Mouse (Mus musculus): ENCODE measurements around the gene Soat1. TPM values are rescaled to one million over a fixed set of nuclear protein-coding genes. Genes with fewer than 3 reads are reported as not detected.
A peak's percentile ranks its signal among the peaks of the same experiment; 100 is the strongest.

The Soat1 gene
- polyA plus RNA-seq, 1 experiment from 2014 or later = 38.9 TPM

GRCm38 (mm10) chr1:156491226-156491796, 17.2 kb upstream of the Soat1 start:
- no peak for ATAC-seq (ENCODE audit: low read depth)
- H3K4me2 ChIP-seq (ENCODE audit: low read depth, low read length) = no peak overlapping the region
- no peaks in the 10 kb centered on the region for H3K36me3 ChIP-seq (ENCODE audit: control insufficient read depth, insufficient read depth, low read length)
- no peak overlapping the region for H3K9ac ChIP-seq (ENCODE audit: low read length)
- no peaks in the 10 kb centered on the region for H3K9me3 ChIP-seq (ENCODE audit: control insufficient read depth, low read length)
- no peaks in the 10 kb centered on the region for H3K4me1 ChIP-seq (replicated peaks; ENCODE audit: control insufficient read depth, insufficient read depth, low read length)
- no peak overlapping the region for H3K4me3 ChIP-seq (ENCODE audit: low read length)
- 70% methylated on average over 4 of the region's 4 CpGs for WGBS
- no peak overlapping the region for H3K27ac ChIP-seq (ENCODE audit: low read length)
- H3K27me3 ChIP-seq (ENCODE audit: control insufficient read depth, insufficient read depth, low read depth, low read length) = no peaks in the 10 kb centered on the region

GRCm38 (mm10) chr1:156488031-156488430, 13.9 kb upstream of the Soat1 start:
- H3K9ac ChIP-seq (ENCODE audit: low read length) = no peak overlapping the region
- H3K27ac ChIP-seq (ENCODE audit: low read length) = no peak overlapping the region
- 54% methylated on average over 5 of the region's 5 CpGs for WGBS
- H3K36me3 ChIP-seq (ENCODE audit: control insufficient read depth, insufficient read depth, low read length) = no peaks in the 10 kb centered on the region
- no peak overlapping the region for H3K4me2 ChIP-seq (ENCODE audit: low read depth, low read length)
- no peaks in the 10 kb centered on the region for H3K27me3 ChIP-seq (ENCODE audit: control insufficient read depth, insufficient read depth, low read depth, low read length)
- ATAC-seq (ENCODE audit: low read depth) = no peak
- no peaks in the 10 kb centered on the region for H3K4me1 ChIP-seq (replicated peaks; ENCODE audit: control insufficient read depth, insufficient read depth, low read length)
- no peak overlapping the region for H3K4me3 ChIP-seq (ENCODE audit: low read length)
- no peaks in the 10 kb centered on the region for H3K9me3 ChIP-seq (ENCODE audit: control insufficient read depth, low read length)

- 94% methylated on average over 7 of the region's 7 CpGs for WGBS
- ATAC-seq (ENCODE audit: low read depth) = no peak
- no peak overlapping the region for H3K4me3 ChIP-seq (ENCODE audit: low read length)
These were observed 13.4 kb upstream of the Soat1 start for GRCm38 (mm10) chr1:156487498-156487897.

DNA sequence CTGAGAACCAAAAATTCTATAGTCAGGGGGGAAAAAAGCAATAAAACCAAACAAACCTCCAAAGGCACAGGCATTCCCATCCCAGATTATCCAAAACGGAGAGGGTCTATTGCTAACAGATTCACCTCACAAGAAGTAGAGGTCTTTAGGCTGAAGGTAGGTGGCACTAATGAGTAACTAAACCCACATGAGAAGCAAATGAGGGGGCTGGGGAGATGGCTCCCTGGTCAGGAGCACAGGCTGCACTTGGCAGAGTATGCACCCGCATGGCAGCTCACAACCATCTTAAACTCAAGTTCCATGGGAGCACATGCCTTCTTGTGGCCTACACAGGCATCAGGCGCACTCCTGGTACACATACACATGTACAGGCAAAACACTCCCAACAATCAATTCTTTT, 7.7 kb upstream of the Soat1 start:
- no peak for ATAC-seq (ENCODE audit: low read depth)
- 91% methylated on average over 3 of the region's 3 CpGs for WGBS
- Histone ChIP-seq H3K4me1 (replicated peaks; ENCODE audit: control insufficient read depth, insufficient read depth, low read length) (no peaks in the 10 kb centered on the region), H3K9me3 (ENCODE audit: control insufficient read depth, low read length) (no peaks in the 10 kb centered on the region), H3K36me3 (ENCODE audit: control insufficient read depth, insufficient read depth, low read length) (no peaks in the 10 kb centered on the region), H3K4me3 (ENCODE audit: low read length) (no peak overlapping the region), H3K4me2 (ENCODE audit: low read depth, low read length) (no peak overlapping the region), H3K9ac (ENCODE audit: low read length) (no peak overlapping the region), H3K27me3 (ENCODE audit: control insufficient read depth, insufficient read depth, low read depth, low read length) (no peaks in the 10 kb centered on the region), H3K27ac (ENCODE audit: low read length) (no peak overlapping the region)

More at GRCm38 (mm10) chr1:156487498-156487897, 13.4 kb upstream of the Soat1 start:
- Histone ChIP-seq H3K27ac (ENCODE audit: low read length) (no peak overlapping the region), H3K4me2 (ENCODE audit: low read depth, low read length) (no peak overlapping the region), H3K9ac (ENCODE audit: low read length) (no peak overlapping the region), H3K36me3 (ENCODE audit: control insufficient read depth, insufficient read depth, low read length) (no peaks in the 10 kb centered on the region), H3K4me1 (replicated peaks; ENCODE audit: control insufficient read depth, insufficient read depth, low read length) (no peaks in the 10 kb centered on the region), H3K9me3 (ENCODE audit: control insufficient read depth, low read length) (no peaks in the 10 kb centered on the region), H3K27me3 (ENCODE audit: control insufficient read depth, insufficient read depth, low read depth, low read length) (no peaks in the 10 kb centered on the region)

GRCm38 (mm10) chr1:156476535-156476934, 2.4 kb upstream of the Soat1 start:
- H3K27me3 ChIP-seq (ENCODE audit: control insufficient read depth, insufficient read depth, low read depth, low read length) = no peaks in the 10 kb centered on the region
- 57% methylated on average over 7 of the region's 7 CpGs for WGBS
- H3K36me3 ChIP-seq (ENCODE audit: control insufficient read depth, insufficient read depth, low read length) = no peaks in the 10 kb centered on the region
- no peak for ATAC-seq (ENCODE audit: low read depth)
- H3K4me1 ChIP-seq (replicated peaks; ENCODE audit: control insufficient read depth, insufficient read depth, low read length) = peaks cover 13% of the 10 kb centered on the region
- H3K9ac ChIP-seq (ENCODE audit: low read length) = no peak overlapping the region
- no peak overlapping the region for H3K4me3 ChIP-seq (ENCODE audit: low read length)
- no peak overlapping the region for H3K4me2 ChIP-seq (ENCODE audit: low read depth, low read length)
- no peaks in the 10 kb centered on the region for H3K9me3 ChIP-seq (ENCODE audit: control insufficient read depth, low read length)
- no peak overlapping the region for H3K27ac ChIP-seq (ENCODE audit: low read length)

GRCm38 (mm10) chr1:156476016-156476415, 1.9 kb upstream of the Soat1 start:
- H3K4me3 ChIP-seq (ENCODE audit: low read length) = no peak overlapping the region
- no peaks in the 10 kb centered on the region for H3K9me3 ChIP-seq (ENCODE audit: control insufficient read depth, low read length)
- no peak overlapping the region for H3K27ac ChIP-seq (ENCODE audit: low read length)
- H3K27me3 ChIP-seq (ENCODE audit: control insufficient read depth, insufficient read depth, low read depth, low read length) = no peaks in the 10 kb centered on the region
- peaks cover 17% of the 10 kb centered on the region for H3K4me1 ChIP-seq (replicated peaks; ENCODE audit: control insufficient read depth, insufficient read depth, low read length)
- no peak overlapping the region for H3K4me2 ChIP-seq (ENCODE audit: low read depth, low read length)
- no peak for ATAC-seq (ENCODE audit: low read depth)
- H3K9ac ChIP-seq (ENCODE audit: low read length) = no peak overlapping the region
- 35% methylated on average over 2 of the region's 2 CpGs for WGBS
- H3K36me3 ChIP-seq (ENCODE audit: control insufficient read depth, insufficient read depth, low read length) = no peaks in the 10 kb centered on the region

- Histone ChIP-seq H3K27ac (ENCODE audit: low read length) (no peak overlapping the region), H3K4me1 (replicated peaks; ENCODE audit: control insufficient read depth, insufficient read depth, low read length) (peaks cover 25% of the 10 kb centered on the region), H3K4me2 (ENCODE audit: low read depth, low read length) (no peak overlapping the region), H3K9me3 (ENCODE audit: control insufficient read depth, low read length) (no peaks in the 10 kb centered on the region), H3K27me3 (ENCODE audit: control insufficient read depth, insufficient read depth, low read depth, low read length) (no peaks in the 10 kb centered on the region), H3K4me3 (ENCODE audit: low read length) (no peak overlapping the region), H3K36me3 (ENCODE audit: control insufficient read depth, insufficient read depth, low read length) (no peaks in the 10 kb centered on the region), H3K9ac (ENCODE audit: low read length) (no peak overlapping the region)
- ATAC-seq (ENCODE audit: low read depth) = no peak
- WGBS = 49% methylated on average over 3 of the region's 3 CpGs
These were observed 723 bp upstream of the Soat1 start for GRCm38 (mm10) chr1:156474854-156475253.

- peaks cover 3% of the 10 kb centered on the region; the same call in 1 of the 2 replicates for H3K36me3 ChIP-seq (ENCODE audit: control insufficient read depth, insufficient read depth, low read length)
- H3K4me1 ChIP-seq (replicated peaks; ENCODE audit: control insufficient read depth, insufficient read depth, low read length) = peaks cover 25% of the 10 kb centered on the region
- H3K9me3 ChIP-seq (ENCODE audit: control insufficient read depth, low read length) = peaks cover 5% of the 10 kb centered on the region; the same call in 1 of the 2 replicates
- 2% methylated on average over 11 of the region's 11 CpGs for WGBS
- no peaks in the 10 kb centered on the region for H3K27me3 ChIP-seq (ENCODE audit: control insufficient read depth, insufficient read depth, low read depth, low read length)
- peak overlapping the region; percentile 92 for H3K4me3 ChIP-seq (ENCODE audit: low read length)
- peak overlapping the region; percentile 44 for H3K27ac ChIP-seq (ENCODE audit: low read length)
- ATAC-seq (ENCODE audit: low read depth) = no peak
- peak overlapping the region; percentile 75 for H3K4me2 ChIP-seq (ENCODE audit: low read depth, low read length)
- H3K9ac ChIP-seq (ENCODE audit: low read length) = peak overlapping the region; percentile 52
These were observed 1.1 kb downstream of the Soat1 start for GRCm38 (mm10) chr1:156473003-156473402.

DNA sequence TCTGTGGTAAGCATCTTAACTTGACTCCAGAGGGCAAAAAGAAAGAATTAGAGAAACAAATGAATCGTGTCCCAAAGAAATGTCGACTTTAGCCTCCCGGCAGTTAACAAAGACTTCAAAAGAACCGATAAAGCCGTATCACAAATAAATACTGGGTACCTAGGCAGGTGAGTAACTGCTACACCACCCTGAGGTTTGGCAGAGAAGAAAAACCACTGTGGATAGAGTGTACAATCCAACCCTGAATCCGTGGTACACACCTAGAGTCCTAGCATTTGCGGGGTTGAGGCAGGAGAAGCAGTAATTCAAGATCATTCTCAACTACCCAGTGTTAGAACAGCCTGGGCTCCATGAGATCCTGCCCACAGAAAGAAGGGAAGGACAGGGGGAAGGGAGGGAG, 2.2 kb downstream of the Soat1 start:
- Histone ChIP-seq H3K4me2 (ENCODE audit: low read depth, low read length) (peak overlapping the region; percentile 26), H3K9me3 (ENCODE audit: control insufficient read depth, low read length) (peaks cover 5% of the 10 kb centered on the region; the same call in 1 of the 2 replicates), H3K36me3 (ENCODE audit: control insufficient read depth, insufficient read depth, low read length) (peaks cover 3% of the 10 kb centered on the region; the same call in 1 of the 2 replicates), H3K4me1 (replicated peaks; ENCODE audit: control insufficient read depth, insufficient read depth, low read length) (peaks cover 25% of the 10 kb centered on the region), H3K9ac (ENCODE audit: low read length) (no peak overlapping the region), H3K4me3 (ENCODE audit: low read length) (no peak overlapping the region), H3K27ac (ENCODE audit: low read length) (0 out of 2 replicates have a peak overlapping the region, but pooled peaks have one; percentile 0), H3K27me3 (ENCODE audit: control insufficient read depth, insufficient read depth, low read depth, low read length) (no peaks in the 10 kb centered on the region)
- 62% methylated on average over 7 of the region's 7 CpGs for WGBS
- ATAC-seq (ENCODE audit: low read depth) = no peak
